Mouse (Mus musculus): ENCODE results near the gene R3hdm2. TPM values are rescaled to one million over a fixed set of nuclear protein-coding genes. Genes with fewer than 3 reads are reported as not detected.

The R3hdm2 gene
- polyA plus RNA-seq, 1 experiment from 2014 or later, result 22.6 TPM

DNA sequence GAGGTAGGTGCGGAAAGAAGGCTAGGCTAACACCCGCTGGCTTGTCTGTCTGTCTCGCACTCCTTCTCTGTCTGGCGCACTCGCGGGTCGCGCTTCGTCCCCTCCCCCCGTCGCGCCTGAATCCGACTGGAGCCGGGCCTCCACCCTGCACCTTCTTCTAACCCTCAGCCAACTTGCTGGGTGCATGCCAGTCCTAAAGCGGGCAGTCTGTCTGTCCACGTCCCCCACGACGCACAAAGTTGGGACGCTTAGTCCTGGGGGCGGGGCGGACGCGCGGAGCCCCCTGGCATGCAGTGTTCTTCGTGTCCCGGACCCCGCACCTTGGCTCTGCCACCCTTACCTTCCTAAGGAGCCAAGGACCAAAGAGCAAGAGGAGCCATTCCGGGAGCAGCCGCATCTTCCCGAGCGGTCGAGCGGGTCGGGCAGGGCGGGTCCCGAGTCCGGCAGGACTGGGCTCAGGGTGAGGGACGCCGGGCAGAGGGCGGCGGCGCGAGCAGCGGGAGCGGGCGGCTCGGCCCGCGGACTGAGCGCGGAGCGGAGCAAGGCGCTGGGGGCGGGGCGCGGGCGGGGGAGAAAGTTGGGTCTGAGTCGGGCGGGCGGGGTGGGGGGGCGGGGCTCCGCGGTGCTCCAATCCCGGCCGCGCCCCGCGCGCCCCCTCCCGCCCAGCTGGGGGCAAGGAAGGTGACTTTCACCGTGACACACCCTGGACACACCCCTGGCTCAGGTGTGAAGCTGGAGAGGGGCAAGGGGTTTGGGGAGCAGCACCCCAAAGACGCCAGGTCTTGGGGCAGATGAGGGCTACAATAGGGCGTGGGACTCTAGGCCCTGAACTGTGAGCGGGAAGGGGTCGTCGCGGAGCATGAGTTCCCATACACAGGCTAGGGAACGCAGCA is 154.2 kb downstream of the R3hdm2 start, which contains the start of gene Nxph4:
TSS of gene Nxph4 (minus strand) at position 524 of the 893 bp plus-strand sequence.
- H3K9ac ChIP-seq (ENCODE audit: low read length), result peak within 1 kb of the TSS; percentile 42
- no peaks in the 10 kb centered on the region for H3K9me3 ChIP-seq (replicated peaks; ENCODE audit: control insufficient read depth, low read length)
- WGBS, result 1% methylated on average over 52 of the region's 78 CpGs
- peak within 1 kb of the TSS; percentile 80 for H3K4me2 ChIP-seq (ENCODE audit: low read depth, low read length)
- peaks cover 75% of the 10 kb centered on the region for H3K27me3 ChIP-seq (ENCODE audit: control insufficient read depth, insufficient read depth, low read length)
- H3K4me1 ChIP-seq (ENCODE audit: control insufficient read depth, insufficient read depth, low read length), result peaks cover 14% of the 10 kb centered on the region
- ATAC-seq (replicated peaks; ENCODE audit: extremely low read depth, insufficient read depth, low FRiP score), result no peak; the same call in 1 of the 2 replicates
- H3K36me3 ChIP-seq (ENCODE audit: control insufficient read depth, insufficient read depth), result no peaks in the 10 kb centered on the region
- H3K27ac ChIP-seq (ENCODE audit: low read length), result no peak within 1 kb of the TSS
- peak within 1 kb of the TSS; percentile 52 for H3K4me3 ChIP-seq (ENCODE audit: low read length)

DNA sequence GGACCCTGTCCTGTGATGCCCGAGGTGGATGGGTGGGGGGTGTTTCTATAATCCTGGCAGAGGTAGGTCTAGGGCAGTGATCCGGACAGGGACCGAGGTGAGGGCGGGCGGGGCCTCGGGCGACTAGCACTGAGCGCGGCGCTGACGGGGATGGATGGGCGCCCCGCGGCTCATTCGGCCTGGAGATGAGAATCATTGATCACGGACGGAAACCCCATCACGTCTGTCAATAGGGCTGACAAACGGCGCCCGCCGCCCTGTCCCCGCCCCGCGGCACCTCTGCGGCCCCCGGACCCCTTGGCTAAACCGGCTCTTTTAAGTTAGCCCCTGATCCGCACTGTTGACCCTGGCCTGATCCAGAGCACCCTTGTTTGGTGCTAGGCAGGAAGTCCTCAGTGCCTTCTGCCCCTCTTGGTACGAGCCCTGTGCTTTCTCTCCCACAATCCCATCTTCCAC is 154.8 kb downstream of the R3hdm2 start:
- peaks cover 68% of the 10 kb centered on the region for H3K27me3 ChIP-seq (ENCODE audit: control insufficient read depth, insufficient read depth, low read length)
- H3K4me1 ChIP-seq (ENCODE audit: control insufficient read depth, insufficient read depth, low read length), result peaks cover 14% of the 10 kb centered on the region
- H3K9me3 ChIP-seq (replicated peaks; ENCODE audit: control insufficient read depth, low read length), result no peaks in the 10 kb centered on the region
- H3K36me3 ChIP-seq (ENCODE audit: control insufficient read depth, insufficient read depth), result no peaks in the 10 kb centered on the region
- ATAC-seq (replicated peaks; ENCODE audit: extremely low read depth, insufficient read depth, low FRiP score), result no peak
- peak overlapping the region; percentile 52 for H3K4me3 ChIP-seq (ENCODE audit: low read length)
- WGBS, result 3% methylated on average over 30 of the region's 30 CpGs
- peak overlapping the region; percentile 80 for H3K4me2 ChIP-seq (ENCODE audit: low read depth, low read length)
- H3K9ac ChIP-seq (ENCODE audit: low read length), result peak overlapping the region; percentile 42; the same call in 1 of the 2 replicates
- H3K27ac ChIP-seq (ENCODE audit: low read length), result no peak overlapping the region

DNA sequence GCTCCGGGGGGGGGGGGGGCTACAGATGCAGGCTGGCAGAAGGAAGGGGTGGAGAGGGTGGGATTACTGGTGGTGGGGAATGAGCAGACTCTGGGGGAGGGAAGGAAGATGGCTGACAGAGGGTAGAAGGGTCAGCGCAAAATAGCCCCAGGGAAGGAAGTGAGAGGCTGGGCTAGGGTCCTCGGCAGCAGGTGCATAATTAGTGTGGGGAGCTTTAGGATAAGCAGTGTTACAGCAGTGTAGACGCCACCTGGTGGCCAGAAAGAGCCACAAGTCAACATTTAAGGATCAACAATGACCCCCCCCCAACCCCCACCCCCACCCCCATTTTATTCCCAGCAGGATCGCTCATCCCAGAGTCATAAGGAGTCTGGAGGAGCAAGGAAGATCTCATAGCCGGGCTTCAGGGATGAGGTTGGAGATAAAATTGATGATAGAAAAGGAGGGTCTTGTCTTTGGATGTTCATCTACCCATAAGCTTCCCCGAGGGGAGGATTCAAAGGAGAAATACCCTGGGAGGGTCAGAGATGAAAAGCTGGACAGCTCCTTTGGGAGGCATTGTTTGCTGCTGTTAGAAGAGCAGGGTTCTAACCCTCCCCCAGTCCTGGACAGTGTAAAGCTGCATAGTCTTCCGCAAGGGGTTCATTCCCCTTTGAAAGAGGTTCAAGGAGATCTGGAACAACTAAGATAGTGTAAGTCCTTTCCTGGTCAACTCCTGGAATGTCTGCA is 156.6 kb downstream of the R3hdm2 start:
- no peak overlapping the region for H3K4me2 ChIP-seq (ENCODE audit: low read depth, low read length)
- WGBS, result 15% methylated on average over 8 of the region's 8 CpGs
- peaks cover 50% of the 10 kb centered on the region for H3K27me3 ChIP-seq (ENCODE audit: control insufficient read depth, insufficient read depth, low read length)
- ATAC-seq (replicated peaks; ENCODE audit: extremely low read depth, insufficient read depth, low FRiP score), result no peak
- H3K36me3 ChIP-seq (ENCODE audit: control insufficient read depth, insufficient read depth), result no peaks in the 10 kb centered on the region
- H3K4me1 ChIP-seq (ENCODE audit: control insufficient read depth, insufficient read depth, low read length), result peaks cover 12% of the 10 kb centered on the region
- no peak overlapping the region for H3K9ac ChIP-seq (ENCODE audit: low read length)
- no peak overlapping the region for H3K4me3 ChIP-seq (ENCODE audit: low read length)
- H3K9me3 ChIP-seq (replicated peaks; ENCODE audit: control insufficient read depth, low read length), result no peaks in the 10 kb centered on the region
- no peak overlapping the region for H3K27ac ChIP-seq (ENCODE audit: low read length)

DNA sequence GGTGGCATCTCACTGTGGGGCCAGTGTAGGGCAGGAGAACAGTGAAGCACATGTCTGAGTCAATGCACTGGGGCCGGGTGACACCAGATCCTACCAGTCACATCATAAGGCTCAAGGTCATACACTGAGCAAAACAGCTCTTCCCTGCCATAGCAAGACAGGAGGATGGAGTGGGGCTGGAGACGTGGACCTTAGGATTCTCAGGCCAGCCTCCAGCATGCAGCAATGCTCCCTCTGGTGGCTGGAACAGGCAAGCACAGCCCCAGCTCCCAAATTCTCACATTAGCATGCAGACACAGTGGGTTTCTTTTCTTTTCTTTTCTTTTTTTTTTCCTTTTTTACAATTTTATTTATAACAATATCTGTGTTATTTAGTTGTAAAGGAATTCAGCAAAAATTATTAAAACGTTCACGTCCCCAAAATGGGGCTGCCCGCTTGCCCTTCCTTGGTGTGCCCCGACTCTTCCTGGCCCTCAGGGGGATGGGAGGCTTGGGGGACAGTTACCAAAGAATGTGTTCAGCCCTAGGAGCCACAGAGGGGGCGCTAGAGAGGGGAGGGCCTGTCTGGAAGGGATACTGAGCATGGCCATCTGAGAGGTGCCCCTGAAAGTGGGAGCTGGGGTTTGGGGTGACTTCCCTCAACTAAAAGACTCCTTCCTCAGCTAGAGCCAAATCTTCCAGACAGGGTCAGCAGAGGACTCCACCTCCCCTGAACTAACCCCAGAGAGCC is 157.9 kb downstream of the R3hdm2 start:
- H3K36me3 ChIP-seq (ENCODE audit: control insufficient read depth, insufficient read depth), result no peaks in the 10 kb centered on the region
- no peak overlapping the region for H3K27ac ChIP-seq (ENCODE audit: low read length)
- no peak overlapping the region for H3K4me3 ChIP-seq (ENCODE audit: low read length)
- H3K9ac ChIP-seq (ENCODE audit: low read length), result no peak overlapping the region
- no peaks in the 10 kb centered on the region for H3K9me3 ChIP-seq (replicated peaks; ENCODE audit: control insufficient read depth, low read length)
- H3K4me2 ChIP-seq (ENCODE audit: low read depth, low read length), result no peak overlapping the region
- H3K27me3 ChIP-seq (ENCODE audit: control insufficient read depth, insufficient read depth, low read length), result peaks cover 38% of the 10 kb centered on the region
- 24% methylated on average over 7 of the region's 7 CpGs for WGBS
- ATAC-seq (replicated peaks; ENCODE audit: extremely low read depth, insufficient read depth, low FRiP score), result no peak
- peaks cover 12% of the 10 kb centered on the region for H3K4me1 ChIP-seq (ENCODE audit: control insufficient read depth, insufficient read depth, low read length)

DNA sequence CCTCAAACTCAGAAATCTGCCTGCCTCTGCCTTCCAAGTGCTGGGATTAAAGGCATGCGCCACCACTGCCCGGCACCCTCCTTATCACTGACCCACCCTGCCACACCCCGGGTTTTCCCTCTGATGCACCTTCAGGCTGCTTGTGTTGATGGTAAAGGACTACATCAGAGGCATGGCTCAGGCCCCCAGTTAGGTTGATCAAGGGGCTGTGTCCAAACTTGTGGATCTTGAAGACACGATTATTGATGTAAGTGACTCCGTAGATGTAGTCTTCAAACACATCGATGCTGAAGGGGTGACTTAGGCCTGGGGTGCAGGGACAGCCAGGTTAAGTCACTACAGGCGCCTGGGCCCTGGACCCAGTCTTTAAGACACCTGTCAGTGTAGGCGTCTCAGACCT is 161.4 kb downstream of the R3hdm2 start:
- no peaks in the 10 kb centered on the region for H3K36me3 ChIP-seq (ENCODE audit: control insufficient read depth, insufficient read depth)
- WGBS, result 90% methylated on average over 8 of the region's 8 CpGs
- ATAC-seq (replicated peaks; ENCODE audit: extremely low read depth, insufficient read depth, low FRiP score), result no peak
- H3K4me2 ChIP-seq (ENCODE audit: low read depth, low read length), result no peak overlapping the region
- H3K9me3 ChIP-seq (replicated peaks; ENCODE audit: control insufficient read depth, low read length), result no peaks in the 10 kb centered on the region
- no peaks in the 10 kb centered on the region for H3K4me1 ChIP-seq (ENCODE audit: control insufficient read depth, insufficient read depth, low read length)
- H3K4me3 ChIP-seq (ENCODE audit: low read length), result no peak overlapping the region
- no peak overlapping the region for H3K9ac ChIP-seq (ENCODE audit: low read length)
- H3K27me3 ChIP-seq (ENCODE audit: control insufficient read depth, insufficient read depth, low read length), result peaks cover 5% of the 10 kb centered on the region
- no peak overlapping the region for H3K27ac ChIP-seq (ENCODE audit: low read length)

DNA sequence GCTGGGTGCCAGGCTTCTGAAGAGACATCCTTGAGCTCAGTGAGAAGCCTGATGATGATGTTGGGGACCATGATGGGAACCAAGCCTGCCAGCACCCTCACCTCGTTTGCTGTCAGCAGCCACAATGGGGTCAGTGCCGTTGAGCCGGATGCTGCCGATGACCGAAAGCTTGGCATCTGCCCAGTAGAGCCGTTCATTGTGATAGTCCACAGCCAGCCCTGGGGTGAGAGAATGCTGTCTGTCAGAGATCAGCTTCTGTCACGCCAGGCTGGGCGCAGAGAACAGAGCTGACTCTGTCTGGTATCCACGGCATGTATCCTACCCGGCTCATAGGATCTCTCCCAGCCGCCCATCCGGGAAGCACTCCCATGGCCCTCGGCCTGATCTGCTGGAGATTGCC is 162.0 kb downstream of the R3hdm2 start:
- 65% methylated on average over 13 of the region's 13 CpGs for WGBS
- no peaks in the 10 kb centered on the region; the same call in 1 of the 2 replicates for H3K27me3 ChIP-seq (ENCODE audit: control insufficient read depth, insufficient read depth, low read length)
- no peak overlapping the region for H3K4me2 ChIP-seq (ENCODE audit: low read depth, low read length)
- H3K4me1 ChIP-seq (ENCODE audit: control insufficient read depth, insufficient read depth, low read length), result no peaks in the 10 kb centered on the region
- no peaks in the 10 kb centered on the region for H3K36me3 ChIP-seq (ENCODE audit: control insufficient read depth, insufficient read depth)
- no peak overlapping the region for H3K4me3 ChIP-seq (ENCODE audit: low read length)
- H3K9me3 ChIP-seq (replicated peaks; ENCODE audit: control insufficient read depth, low read length), result no peaks in the 10 kb centered on the region
- no peak overlapping the region for H3K9ac ChIP-seq (ENCODE audit: low read length)
- H3K27ac ChIP-seq (ENCODE audit: low read length), result no peak overlapping the region
- no peak; the same call in 1 of the 2 replicates for ATAC-seq (replicated peaks; ENCODE audit: extremely low read depth, insufficient read depth, low FRiP score)

DNA sequence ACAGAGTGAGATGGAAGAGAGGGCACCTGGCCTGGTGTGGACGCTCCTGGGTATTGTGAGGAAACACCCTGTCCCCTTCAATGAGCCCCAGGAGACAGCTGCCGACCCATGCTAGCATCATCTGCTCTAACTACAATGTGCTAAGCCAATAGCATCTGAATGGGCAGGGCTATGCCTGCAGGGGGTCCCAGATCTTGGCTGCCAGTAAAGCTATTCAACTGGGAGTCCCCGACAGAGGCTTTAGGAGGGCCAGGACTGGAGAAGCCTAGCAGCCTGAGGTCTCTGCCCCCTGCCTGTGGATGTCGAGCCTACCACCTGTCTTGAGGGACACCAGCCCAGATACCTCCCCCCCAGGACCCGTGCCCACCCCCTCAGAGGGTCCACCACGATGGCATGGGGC is 162.6 kb downstream of the R3hdm2 start:
- WGBS, result 76% methylated on average over 6 of the region's 6 CpGs

DNA sequence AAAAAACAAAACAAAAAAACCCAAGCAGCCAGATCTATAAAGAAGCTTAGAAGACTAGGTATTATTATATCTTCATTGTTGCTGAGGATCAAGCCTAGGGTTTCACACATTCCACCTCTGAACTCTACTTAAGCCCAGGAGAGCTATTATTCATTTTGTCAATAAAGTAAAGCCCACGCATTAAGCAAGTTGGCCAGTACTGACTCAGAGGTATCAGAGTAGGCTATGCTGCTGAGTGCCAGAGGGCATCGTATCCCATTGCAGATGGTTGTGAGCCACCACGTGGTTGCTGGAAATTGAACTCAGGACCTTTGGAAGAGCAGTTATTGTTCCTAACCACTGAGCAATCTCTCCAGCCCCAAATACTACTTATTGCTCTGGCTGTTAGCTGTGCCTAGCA is 163.8 kb downstream of the R3hdm2 start:
- Histone ChIP-seq H3K27me3 (ENCODE audit: control insufficient read depth, insufficient read depth, low read length) (no peaks in the 10 kb centered on the region), H3K36me3 (ENCODE audit: control insufficient read depth, insufficient read depth) (no peaks in the 10 kb centered on the region), H3K4me2 (ENCODE audit: low read depth, low read length) (no peak overlapping the region), H3K9ac (ENCODE audit: low read length) (no peak overlapping the region), H3K27ac (ENCODE audit: low read length) (no peak overlapping the region), H3K4me3 (ENCODE audit: low read length) (no peak overlapping the region), H3K9me3 (replicated peaks; ENCODE audit: control insufficient read depth, low read length) (no peaks in the 10 kb centered on the region), H3K4me1 (ENCODE audit: control insufficient read depth, insufficient read depth, low read length) (no peaks in the 10 kb centered on the region)
- ATAC-seq (replicated peaks; ENCODE audit: extremely low read depth, insufficient read depth, low FRiP score), result no peak
- WGBS, result 75% methylated on average over 3 of the region's 3 CpGs

More for the DNA sequence above, 162.6 kb downstream of the R3hdm2 start:
- no peak for ATAC-seq (replicated peaks; ENCODE audit: extremely low read depth, insufficient read depth, low FRiP score)
- Histone ChIP-seq H3K9me3 (replicated peaks; ENCODE audit: control insufficient read depth, low read length) (no peaks in the 10 kb centered on the region), H3K4me1 (ENCODE audit: control insufficient read depth, insufficient read depth, low read length) (no peaks in the 10 kb centered on the region), H3K27me3 (ENCODE audit: control insufficient read depth, insufficient read depth, low read length) (no peaks in the 10 kb centered on the region), H3K4me2 (ENCODE audit: low read depth, low read length) (no peak overlapping the region), H3K9ac (ENCODE audit: low read length) (no peak overlapping the region), H3K4me3 (ENCODE audit: low read length) (no peak overlapping the region), H3K36me3 (ENCODE audit: control insufficient read depth, insufficient read depth) (no peaks in the 10 kb centered on the region), H3K27ac (ENCODE audit: low read length) (no peak overlapping the region)

Measured in heart, embryonic 16.5 days (tissue).